Comparison of ENCODE assay signal across 8 mouse cellular contexts in genomic region chr4:31455466-31455865, GRCm38 (mm10).
DNase-seq lines count a peak whose midpoint lies in the region; ATAC-seq and TF ChIP-seq lines count a peak whose summit lies in the region.
"Had no signal": no experiment of that assay in that cellular context is flagged by ENCODE, and none has a peak within 500 bp of the region (broad histone marks: within the 10 kb centered on the region; RNA-seq: fewer than 3 reads in every experiment).

No protein-coding gene starts in this region.

- no peaks in the 10 kb centered on the region for H3K79me2 ChIP-seq in heart, adult 2 months (replicated peaks; ENCODE audit: control insufficient read depth, insufficient read depth, low read length)

- peak overlapping the region; percentile 31 for H3K4me2 ChIP-seq in heart, embryonic 16.5 days (ENCODE audit: low read depth, low read length)
- H3K4me2 ChIP-seq in forebrain, embryonic 13.5 days = no peak overlapping the region

- H3K36me3 ChIP-seq in heart, adult 2 months (ENCODE audit: control insufficient read depth, insufficient read depth, low read length) = no peaks in the 10 kb centered on the region
- no peaks in the 10 kb centered on the region for H3K36me3 ChIP-seq in heart, embryonic 16.5 days (ENCODE audit: control insufficient read depth, insufficient read depth)
- no peaks in the 10 kb centered on the region for H3K36me3 ChIP-seq in forebrain, embryonic 13.5 days (ENCODE audit: poor library complexity, severe bottlenecking)

- intact Hi-C loops in heart, adult 2 months (cut with DNase I) = no loop called here

- H3K27ac ChIP-seq in heart, adult 2 months = peak overlapping the region; percentile 47
- H3K27ac ChIP-seq in heart, embryonic 16.5 days (ENCODE audit: low read length) = peak overlapping the region; percentile 79
- no peak overlapping the region for H3K27ac ChIP-seq in forebrain, embryonic 13.5 days

- no peak overlapping the region for H3K4me3 ChIP-seq in heart, adult 2 months
- no peak overlapping the region; the same call in 1 of the 2 replicates for H3K4me3 ChIP-seq in heart, embryonic 16.5 days (ENCODE audit: low read length)
- H3K4me3 ChIP-seq in forebrain, embryonic 13.5 days = no peak overlapping the region

- H3K4me1 ChIP-seq in heart, adult 2 months (ENCODE audit: control insufficient read depth, insufficient read depth, low read length) = no peaks in the 10 kb centered on the region; the same call in 1 of the 2 replicates
- H3K4me1 ChIP-seq in heart, embryonic 16.5 days (ENCODE audit: control insufficient read depth, insufficient read depth, low read length) = peaks cover 6% of the 10 kb centered on the region
- no peaks in the 10 kb centered on the region for H3K4me1 ChIP-seq in forebrain, embryonic 13.5 days

- ATAC-seq in heart, embryonic 16.5 days (replicated peaks; ENCODE audit: extremely low read depth, insufficient read depth, low FRiP score) = peak; percentile 60
- ATAC-seq in forebrain, embryonic 13.5 days = no peak
- ATAC-seq: activated CD4-positive, CD25-positive, alpha-beta regulatory T cell, adult 4 months had no signal

- H3K9me3 ChIP-seq in heart, embryonic 16.5 days (replicated peaks; ENCODE audit: control insufficient read depth, low read length) = no peaks in the 10 kb centered on the region
- H3K9me3 ChIP-seq in forebrain, embryonic 13.5 days (replicated peaks) = no peaks in the 10 kb centered on the region

- no peak for TF ChIP-seq CTCF in heart, adult 2 months (IDR thresholded peaks at IDR 0.05)

- no peaks in the 10 kb centered on the region; the same call in 1 of the 2 replicates for H3K27me3 ChIP-seq in heart, adult 2 months (ENCODE audit: control insufficient read depth, insufficient read depth, low read length)
- no peaks in the 10 kb centered on the region for H3K27me3 ChIP-seq in heart, embryonic 16.5 days (ENCODE audit: control insufficient read depth, insufficient read depth, low read length)
- no peaks in the 10 kb centered on the region for H3K27me3 ChIP-seq in forebrain, embryonic 13.5 days

- peak; percentile 11 for DNase-seq in kidney, postnatal 10 days
- no peak for DNase-seq in kidney, adult 9 months
- DNase-seq in heart, adult 2 months = peak in 1 of 2 experiments; percentile 22
- peak; percentile 3 for DNase-seq in skeletal muscle tissue, adult 2 months (ENCODE audit: low read depth, low spot score)
- no peak for DNase-seq in testis, postnatal 10 days (ENCODE audit: low spot score)

- TF ChIP-seq POLR2A in heart, adult 2 months (IDR thresholded peaks at IDR 0.05; ENCODE audit: insufficient read depth, low read depth, low read length) = no peak

- WGBS in heart, adult 2 months = 21% methylated on average over 4 of the region's 4 CpGs
- 19% methylated on average over 4 of the region's 4 CpGs for WGBS in heart, embryonic 16.5 days
- 85% methylated on average over 4 of the region's 4 CpGs for WGBS in forebrain, embryonic 13.5 days

- H3K9ac ChIP-seq in heart, adult 2 months (ENCODE audit: low read depth, low read length) = peak overlapping the region; percentile 38; the same call in 1 of the 2 replicates
- peak overlapping the region; percentile 46 for H3K9ac ChIP-seq in heart, embryonic 16.5 days (ENCODE audit: low read length)
- H3K9ac ChIP-seq in forebrain, embryonic 13.5 days = no peak overlapping the region

- no peak for TF ChIP-seq EP300 in heart, adult 2 months (IDR thresholded peaks at IDR 0.05; ENCODE audit: insufficient read depth, low read depth, low read length)

Comparison
In these comparisons a context has a peak if more than half of its experiments do, and no peak if none do; other contexts are left out.
1. DNase-seq: peak in kidney, postnatal 10 days (single experiment) and skeletal muscle tissue, adult 2 months (single experiment); none in kidney, adult 9 months (single experiment) and testis, postnatal 10 days (single experiment).